Comparison of ENCODE assay signal across 7 mouse cellular contexts in genomic region chr12:26456028-26456698, GRCm38 (mm10). TPM values are rescaled to one million over a fixed set of nuclear protein-coding genes. Genes with fewer than 3 reads are reported as not detected.
DNase-seq lines count a peak whose midpoint lies in the region; ATAC-seq lines count a peak whose summit lies in the region.

Gene Rsad2 (minus strand): TSS chr12:26456452.

- H3K27me3 ChIP-seq in heart, embryonic 15.5 days: no peaks in the 10 kb centered on the region

- peak within 1 kb of the TSS; percentile 50 for H3K4me2 ChIP-seq in heart, embryonic 15.5 days

- ATAC-seq in erythroblast, adult 5-6 weeks (replicated peaks; ENCODE audit: low FRiP score, poor library complexity, severe bottlenecking): peak; percentile 90
- ATAC-seq in heart, embryonic 15.5 days (replicated peaks; ENCODE audit: insufficient number of reproducible peaks, insufficient read depth, low FRiP score, low read depth): peak; percentile 57; the same call in 1 of the 2 replicates

- WGBS in heart, embryonic 15.5 days: 35% methylated on average over 13 of the region's 13 CpGs

- no peaks in the 10 kb centered on the region for H3K9me3 ChIP-seq in heart, embryonic 15.5 days (replicated peaks)

- no peak within 1 kb of the TSS for H3K27ac ChIP-seq in heart, embryonic 15.5 days

- no peak within 1 kb of the TSS for H3K9ac ChIP-seq in heart, embryonic 15.5 days

- peaks cover 18% of the 10 kb centered on the region for H3K4me1 ChIP-seq in heart, embryonic 15.5 days (replicated peaks)

- H3K4me3 ChIP-seq in heart, embryonic 15.5 days: peak within 1 kb of the TSS; percentile 23

- no peaks in the 10 kb centered on the region for H3K36me3 ChIP-seq in heart, embryonic 15.5 days

- DNase-seq in CD8-positive naive resting alpha-beta T cell, adult 2 months (ENCODE audit: low read depth in 2 of 2, low spot score in 2 of 2): peak; percentile 73
- peak; percentile 12 for DNase-seq in ZHBTc4 (ENCODE audit: low read depth, low spot score)
- peak; percentile 83 for DNase-seq in kidney, postnatal 14 days
- DNase-seq in lung, postnatal 36 days: peak; percentile 88
- DNase-seq in spleen, postnatal 14 days (ENCODE audit: low spot score in 2 of 2): peak; percentile 79 to 81

RNA-seq across cellular contexts. Expression of gene Rsad2, which starts in this region (rescaled TPM):
- total RNA-seq in erythroblast, adult 5-6 weeks (2015; ENCODE audit: low replicate concordance): 1,174 and 1,207 TPM in 2 replicates
- total RNA-seq in erythroblast, adult 5-6 weeks (2017; ENCODE audit: low replicate concordance): 1,630 and 1,984 TPM in 2 replicates
- polyA plus RNA-seq in heart, embryonic 15.5 days (2015; fragmentation: Nextera tagmentation; extraction: Ambion mirVana): 2.6 and 3.5 TPM in 2 replicates

Comparison
In these comparisons a context has a peak if more than half of its experiments do, and no peak if none do; other contexts are left out.
1. DNase-seq: peak in every context shown above with its lines; median percentile 88 in lung, postnatal 36 days; 83 in kidney, postnatal 14 days; 80 in spleen, postnatal 14 days; 73 in CD8-positive naive resting alpha-beta T cell, adult 2 months; 12 in ZHBTc4.